Mouse (Mus musculus) kidney, postnatal 0 days (tissue): Measurements from ENCODE around the gene As3mt. TPM values are rescaled to one million over a fixed set of nuclear protein-coding genes. Genes with fewer than 3 reads are reported as not detected.
"Not testable (repeated sequence)": the region's sequence is repeated elsewhere in the genome, so short reads cannot be mapped to it uniquely, and the experiment has no call there.

Experiments used
- ATAC-seq: fragments of 200-750 bp; cut with Nextera tagmentation; replicated peaks from 2 replicates; pipeline ENCODE4 v1.8.0; 2017; ENCODE audit warnings: low read depth, moderate number of reproducible peaks, moderate TSS enrichment, moderate library complexity; ENCODE audit not compliant: low FRiP score
- DNase-seq: peaks from one replicate; pipeline ENCODE4 v3.0.0-alpha.2; 2016; ENCODE audit warnings: low spot score
- H3K27ac ChIP-seq: fragments of 300-500 bp; sonication (generic); 2 replicates; pipeline ENCODE4 v1.5.1; 2014; ENCODE audit warnings: mild to moderate bottlenecking
- H3K27me3 ChIP-seq: fragments of 300-500 bp; sonication (generic); 2 replicates; pipeline ENCODE4 v1.6.1; 2014; ENCODE audit warnings: low read length, mixed read lengths; ENCODE audit not compliant: insufficient read depth
- H3K36me3 ChIP-seq: fragments of 300-500 bp; sonication (generic); 2 replicates; pipeline ENCODE4 v1.6.1; 2014; ENCODE audit warnings: low read length, mixed read lengths; ENCODE audit not compliant: insufficient read depth
- H3K4me1 ChIP-seq: fragments of 300-500 bp; sonication (generic); replicated peaks from 2 replicates; pipeline ENCODE4 v1.6.1; 2014; ENCODE audit warnings: antibody characterized with exemption, low read length, mixed read lengths; ENCODE audit not compliant: insufficient read depth
- H3K4me2 ChIP-seq: fragments of 300-500 bp; sonication (generic); 2 replicates; pipeline ENCODE4 v1.6.1; 2014; ENCODE audit warnings: mild to moderate bottlenecking, low read length, moderate library complexity, mixed read lengths
- H3K4me3 ChIP-seq: fragments of 300-500 bp; sonication (generic); replicated peaks from 2 replicates; pipeline ENCODE4 v1.5.1; 2014; ENCODE audit warnings: low read depth, low read length
- H3K9ac ChIP-seq: fragments of 300-500 bp; sonication (generic); 2 replicates; pipeline ENCODE4 v1.6.1; 2014; ENCODE audit warnings: low read depth, low read length
- H3K9me3 ChIP-seq: fragments of 300-500 bp; sonication (generic); replicated peaks from 2 replicates; pipeline ENCODE4 v1.6.1; 2016; ENCODE audit warnings: low read length, inconsistent platforms, mixed read lengths
- CTCF ChIP-seq: IDR thresholded peaks from 2 replicates; pipeline ENCODE4 v1.5.1; 2016; ENCODE audit warnings: antibody characterized with exemption, low read depth, mild to moderate bottlenecking, moderate library complexity
- WGBS: fragments of 180-500 bp; shearing (Covaris S2); extraction: QIAGEN DNeasy Blood & Tissue Kit; methylation state at CpG from one replicate; pipeline ENCODE4 v1.1.7; 2014; 5-methylcytosine and 5-hydroxymethylcytosine counted together
- polyA plus RNA-seq: library from polyadenylated mRNA; unstranded; fragments of >200 nt; fragmentation: Nextera tagmentation; extraction: Ambion mirVana; gene quantifications from 2 replicates; pipeline ENCODE4 v1.2.1, GENCODE M21; 2015

Gene As3mt
- polyA plus RNA-seq, 1 experiment from 2014 or later: 59.4 TPM

DNA sequence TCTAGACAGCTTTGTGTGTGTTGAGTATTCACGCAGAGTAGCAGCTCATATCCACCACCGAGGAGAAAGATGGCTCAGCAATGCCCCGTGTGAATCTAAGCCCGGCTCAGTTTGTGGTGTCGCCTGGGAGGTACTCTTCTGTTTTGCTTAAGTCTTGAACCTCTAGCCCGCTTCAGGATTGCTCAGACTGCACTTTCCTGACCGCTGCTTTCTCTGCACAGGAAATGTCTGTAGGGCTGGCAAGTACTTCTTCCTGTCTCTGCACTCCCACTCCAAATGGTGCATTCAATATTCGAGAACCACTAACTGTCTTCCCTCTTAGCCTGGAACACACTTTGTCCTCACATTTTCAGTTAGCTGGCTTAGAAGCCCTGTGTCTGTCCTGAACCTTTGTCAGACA is 51.8 kb downstream of the As3mt start:
- Histone ChIP-seq H3K9me3 (no peaks in the 10 kb centered on the region), H3K9ac (no peak overlapping the region), H3K27me3 (no peaks in the 10 kb centered on the region; the same call in 1 of the 2 replicates), H3K36me3 (no peaks in the 10 kb centered on the region), H3K4me1 (no peaks in the 10 kb centered on the region), H3K27ac (no peak overlapping the region), H3K4me3 (no peak overlapping the region), H3K4me2 (no peak overlapping the region)
- no peak for DNase-seq
- TF ChIP-seq CTCF: no peak
- WGBS: 54% methylated on average over 8 of the region's 8 CpGs
- ATAC-seq: no peak

DNA sequence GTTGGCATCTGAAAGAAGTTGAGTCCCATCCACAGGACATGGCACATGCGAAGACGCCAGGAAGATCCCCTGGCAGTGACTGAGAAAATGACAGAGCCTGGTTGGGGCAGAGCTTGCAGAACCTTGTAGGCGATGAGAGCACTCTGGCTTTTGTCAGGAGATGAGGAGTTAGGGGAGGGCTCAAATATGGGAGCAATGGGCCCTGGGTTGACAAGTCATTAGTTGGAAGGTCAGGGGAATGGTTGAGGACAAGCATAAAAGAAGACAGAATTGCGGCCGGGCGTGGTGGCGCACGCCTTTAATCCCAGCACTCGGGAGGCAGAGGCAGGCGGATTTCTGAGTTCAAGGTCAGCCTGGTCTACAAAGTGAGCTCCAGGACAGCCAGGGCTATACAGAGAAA is 52.7 kb downstream of the As3mt start:
- ATAC-seq, H3K4me3 ChIP-seq, H3K4me2 ChIP-seq, H3K4me1 ChIP-seq, H3K27me3 ChIP-seq, DNase-seq, H3K9ac ChIP-seq, H3K27ac ChIP-seq, H3K36me3 ChIP-seq, H3K9me3 ChIP-seq: not testable (repeated sequence)
- WGBS: 90% methylated on average over 10 of the region's 10 CpGs

DNA sequence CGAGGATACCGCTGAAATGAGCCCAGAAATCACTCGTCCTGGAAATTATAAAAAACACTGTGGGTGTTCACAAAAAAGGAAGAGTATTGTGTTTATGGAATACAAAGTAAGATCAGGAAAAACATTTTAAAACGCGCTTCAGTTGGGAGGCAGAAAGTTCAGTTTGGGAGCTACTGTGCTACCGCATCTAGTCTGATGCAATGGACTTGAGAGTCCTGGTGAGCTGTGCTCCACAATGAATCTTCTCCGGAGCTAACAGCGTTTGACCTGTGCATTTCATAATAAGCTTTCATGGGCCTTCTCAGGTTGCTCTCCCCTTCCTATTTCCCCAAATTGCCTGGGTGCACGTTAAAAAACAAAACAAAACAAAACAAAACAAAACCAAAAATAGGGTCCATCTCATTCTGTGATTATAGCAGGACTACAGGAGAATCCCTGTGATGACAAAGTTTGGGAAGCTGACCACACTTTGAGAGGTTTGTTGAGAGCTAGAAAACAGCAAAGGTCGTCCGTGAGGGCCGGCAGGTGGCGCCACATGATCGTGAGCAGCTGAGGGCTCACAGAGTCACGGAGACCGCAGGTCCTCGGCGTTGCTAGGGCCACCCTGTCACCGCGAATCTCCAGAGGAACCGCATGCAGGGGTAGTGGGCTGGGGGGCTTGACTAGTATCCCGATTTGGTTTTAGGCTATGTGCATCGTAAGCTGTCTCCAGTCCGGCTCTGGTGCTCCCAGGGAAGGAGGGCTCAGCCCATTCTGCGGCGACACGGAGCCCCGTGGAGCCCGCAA is 53.3 kb downstream of the As3mt start:
- peak overlapping the region; percentile 86 for H3K4me3 ChIP-seq
- H3K27me3 ChIP-seq: no peaks in the 10 kb centered on the region; the same call in 1 of the 2 replicates
- H3K4me1 ChIP-seq: 0 out of 2 replicates have a peak, but pooled peaks cover 3% of the 10 kb centered on the region
- ATAC-seq: peak; percentile 71
- H3K9me3 ChIP-seq: no peaks in the 10 kb centered on the region
- peak; percentile 89 for DNase-seq
- peak; percentile 96 for TF ChIP-seq CTCF
- no peaks in the 10 kb centered on the region for H3K36me3 ChIP-seq
- 0 out of 2 replicates have a peak overlapping the region, but pooled peaks have one; percentile 18 for H3K9ac ChIP-seq
- peak overlapping the region; percentile 87 for H3K27ac ChIP-seq
- peak overlapping the region; percentile 99 for H3K4me2 ChIP-seq
- WGBS: 19% methylated on average over 29 of the region's 29 CpGs

GRCm38 (mm10) chr19:46761247-46761946 is 54.1 kb downstream of the As3mt start, which contains the start of gene Cnnm2:
Gene Cnnm2 (plus strand): TSS chr19:46761596.
- Histone ChIP-seq H3K4me1 (0 out of 2 replicates have a peak, but pooled peaks cover 3% of the 10 kb centered on the region), H3K9ac (peak within 1 kb of the TSS; percentile 78), H3K4me2 (peak within 1 kb of the TSS; percentile 99), H3K27ac (peak within 1 kb of the TSS; percentile 87), H3K9me3 (no peaks in the 10 kb centered on the region), H3K4me3 (peak within 1 kb of the TSS; percentile 86), H3K36me3 (no peaks in the 10 kb centered on the region), H3K27me3 (no peaks in the 10 kb centered on the region; the same call in 1 of the 2 replicates)
- peak; percentile 97 for ATAC-seq
- WGBS: under 1% methylated on average over 57 of the region's 59 CpGs
- TF ChIP-seq CTCF: no peak; the same call in 1 of the 2 replicates
- peak; percentile 100 for DNase-seq

DNA sequence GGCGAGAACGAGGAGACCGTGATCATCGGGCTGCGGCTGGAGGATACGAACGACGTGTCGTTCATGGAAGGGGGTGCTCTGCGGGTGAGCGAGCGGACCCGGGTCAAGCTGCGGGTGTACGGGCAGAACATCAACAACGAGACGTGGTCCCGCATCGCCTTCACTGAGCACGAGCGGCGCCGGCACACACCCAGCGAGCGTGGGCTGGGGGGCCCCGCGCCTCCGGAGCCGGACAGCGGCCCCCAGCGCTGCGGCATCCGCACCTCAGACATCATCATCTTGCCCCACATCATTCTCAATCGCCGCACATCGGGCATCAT is 54.7 kb downstream of the As3mt start:
- Histone ChIP-seq H3K9me3 (no peaks in the 10 kb centered on the region), H3K4me3 (peak overlapping the region; percentile 86), H3K4me1 (0 out of 2 replicates have a peak, but pooled peaks cover 3% of the 10 kb centered on the region), H3K9ac (peak overlapping the region; percentile 78), H3K27ac (peak overlapping the region; percentile 60), H3K27me3 (no peaks in the 10 kb centered on the region; the same call in 1 of the 2 replicates), H3K4me2 (peak overlapping the region; percentile 99), H3K36me3 (no peaks in the 10 kb centered on the region)
- DNase-seq (no peak), ATAC-seq (no peak)
- under 1% methylated on average over 36 of the region's 36 CpGs for WGBS
- TF ChIP-seq CTCF: no peak

DNA sequence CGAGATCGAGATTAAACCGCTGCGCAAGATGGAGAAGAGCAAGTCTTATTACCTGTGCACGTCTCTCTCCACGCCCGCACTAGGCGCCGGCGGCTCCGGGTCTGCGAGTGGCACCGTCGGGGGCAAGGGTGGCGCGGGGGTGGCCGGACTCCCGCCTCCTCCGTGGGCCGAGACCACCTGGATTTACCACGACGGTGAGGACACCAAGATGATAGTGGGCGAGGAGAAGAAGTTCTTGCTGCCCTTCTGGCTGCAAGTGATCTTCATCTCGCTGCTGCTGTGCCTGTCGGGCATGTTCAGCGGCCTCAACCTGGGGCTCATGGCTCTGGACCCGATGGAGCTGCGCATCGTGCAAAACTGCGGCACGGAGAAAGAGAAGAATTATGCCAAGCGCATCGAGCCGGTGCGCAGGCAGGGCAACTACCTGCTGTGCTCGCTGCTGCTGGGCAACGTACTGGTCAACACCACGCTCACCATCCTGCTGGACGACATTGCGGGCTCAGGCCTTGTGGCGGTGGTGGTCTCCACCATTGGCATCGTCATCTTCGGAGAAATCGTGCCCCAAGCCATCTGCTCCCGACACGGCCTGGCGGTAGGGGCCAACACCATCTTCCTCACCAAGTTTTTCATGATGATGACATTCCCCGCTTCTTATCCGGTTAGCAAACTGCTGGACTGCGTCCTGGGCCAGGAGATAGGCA is 55.2 kb downstream of the As3mt start:
- TF ChIP-seq CTCF: no peak
- Histone ChIP-seq H3K4me2 (peak overlapping the region; percentile 99), H3K9ac (peak overlapping the region; percentile 78), H3K9me3 (no peaks in the 10 kb centered on the region), H3K4me3 (peak overlapping the region; percentile 86), H3K36me3 (no peaks in the 10 kb centered on the region), H3K4me1 (0 out of 2 replicates have a peak, but pooled peaks cover 3% of the 10 kb centered on the region), H3K27me3 (no peaks in the 10 kb centered on the region; the same call in 1 of the 2 replicates), H3K27ac (no peak overlapping the region)
- DNase-seq (no peak), ATAC-seq (no peak)
- WGBS: 1% methylated on average over 50 of the region's 50 CpGs
